Mouse (Mus musculus): ENCODE measurements around the gene Dhdds.
A peak's percentile ranks its signal among the peaks of the same experiment; 100 is the strongest.

The Dhdds gene

GRCm38 (mm10) chr4:134000466-134001438, at the start of gene Dhdds:
Gene Dhdds (minus strand): TSS chr4:134000918.
- DNase-seq, result peak; percentile 97

- no peak for DNase-seq
These were observed 46.9 kb upstream of the Dhdds start for GRCm38 (mm10) chr4:134047648-134048047.

- DNase-seq, result no peak
These were observed 42.3 kb upstream of the Dhdds start for GRCm38 (mm10) chr4:134043041-134043440.

DNA sequence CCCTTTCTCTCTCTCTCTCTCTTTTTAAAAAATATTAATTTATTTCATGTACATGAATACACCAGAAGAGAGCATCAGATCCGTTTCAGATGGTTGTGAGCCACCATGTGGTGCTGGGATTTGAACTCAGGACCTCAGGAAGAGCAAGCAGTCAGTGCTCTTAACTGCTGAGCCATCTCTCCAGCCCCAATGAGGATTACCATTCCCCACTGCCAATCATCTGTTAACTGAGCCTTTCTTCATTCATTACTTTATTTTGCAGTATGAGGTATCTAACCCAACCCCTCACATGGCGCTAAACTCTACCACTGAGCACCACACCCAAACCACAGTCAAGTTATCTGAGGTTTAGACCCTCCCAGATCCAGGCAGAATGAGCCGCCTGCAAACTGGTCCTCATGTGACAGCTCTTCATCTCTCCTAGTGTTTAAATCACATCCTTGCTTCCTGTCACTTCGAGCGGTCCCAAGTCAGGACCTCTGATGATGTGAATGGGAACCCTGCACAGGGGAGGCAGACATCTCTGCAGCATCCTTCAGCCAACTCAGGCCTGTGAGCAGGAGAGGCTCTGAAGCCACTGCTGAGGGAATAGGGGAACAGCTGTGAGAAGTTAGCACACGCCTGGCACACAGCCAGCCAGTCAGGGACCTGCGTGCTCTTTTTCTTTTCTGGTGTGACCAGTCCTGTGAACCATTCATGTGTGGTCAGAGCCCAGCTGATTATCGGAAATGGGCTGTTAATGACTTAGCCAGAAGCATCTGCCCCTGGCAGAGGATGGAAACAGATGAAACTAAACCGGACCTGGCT, 40.8 kb upstream of the Dhdds start:
- no peak for DNase-seq

DNA sequence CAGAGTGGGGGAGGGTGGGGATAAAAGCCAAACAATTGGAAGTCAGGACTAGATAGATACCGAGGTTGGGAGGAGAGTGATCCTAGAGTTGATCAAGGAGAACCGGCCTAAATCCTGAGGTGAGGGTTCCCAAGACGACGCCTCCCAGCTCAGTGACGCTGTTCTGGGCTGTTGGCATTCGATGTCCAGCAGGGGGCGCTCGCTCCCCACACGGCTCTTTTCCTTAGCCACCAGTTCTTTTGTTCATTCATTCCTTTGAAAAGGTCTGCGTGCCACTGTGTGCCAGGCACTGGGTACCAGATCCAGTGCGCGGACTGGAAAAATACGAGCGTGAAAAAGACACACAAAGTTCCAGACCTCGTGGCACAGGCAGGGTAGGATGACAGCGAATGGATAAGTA, 35.2 kb upstream of the Dhdds start:
- DNase-seq, result peak; percentile 72

DNA sequence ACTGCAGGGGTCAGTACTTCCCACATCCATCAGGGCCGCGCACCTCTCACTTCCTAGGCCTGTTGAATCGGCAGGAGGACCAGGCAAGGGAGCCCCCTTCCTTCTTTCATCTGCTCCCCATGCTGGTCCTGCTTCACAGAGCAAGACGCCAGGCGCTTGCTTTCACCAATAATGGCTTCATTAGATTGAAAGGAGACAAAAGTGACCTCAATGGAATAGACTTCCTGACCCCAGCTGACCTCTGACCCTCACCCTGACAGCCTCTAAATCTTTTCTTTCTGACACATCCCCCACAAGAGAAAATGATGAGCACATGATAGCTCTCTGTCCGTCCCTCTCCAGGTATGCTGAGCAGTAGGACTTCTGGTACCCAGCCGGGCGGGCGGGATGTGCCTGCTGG, 25.1 kb upstream of the Dhdds start:
- DNase-seq, result no peak

GRCm38 (mm10) chr4:134020621-134021020, 19.9 kb upstream of the Dhdds start:
- no peak for DNase-seq

- DNase-seq, result peak; percentile 80
These were observed 19.1 kb upstream of the Dhdds start for GRCm38 (mm10) chr4:134019641-134020351.

DNA sequence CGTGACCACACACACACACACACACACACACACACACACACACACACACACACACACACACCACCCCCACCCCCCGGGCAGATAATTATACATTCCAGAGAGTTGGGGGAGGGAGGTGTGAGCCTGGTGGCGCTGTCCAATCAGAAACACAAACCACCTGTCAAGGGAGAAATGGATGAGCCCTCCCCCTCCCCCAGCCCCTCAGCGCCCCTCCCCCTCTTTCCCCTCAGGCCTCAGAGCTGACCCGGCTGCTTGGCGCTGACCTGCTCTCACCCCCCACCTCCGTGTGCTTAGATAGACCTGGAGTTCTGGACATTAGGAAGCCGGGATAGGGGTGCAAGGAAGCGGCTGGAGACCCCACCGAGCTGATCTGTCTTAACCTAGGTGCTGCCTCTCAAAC, 18.5 kb upstream of the Dhdds start:
- DNase-seq, result no peak

- DNase-seq, result no peak
These were observed 18.0 kb upstream of the Dhdds start, which contains the start of gene Lin28a for GRCm38 (mm10) chr4:134018779-134019145. Gene Lin28a (minus strand): TSS chr4:134018841.

DNA sequence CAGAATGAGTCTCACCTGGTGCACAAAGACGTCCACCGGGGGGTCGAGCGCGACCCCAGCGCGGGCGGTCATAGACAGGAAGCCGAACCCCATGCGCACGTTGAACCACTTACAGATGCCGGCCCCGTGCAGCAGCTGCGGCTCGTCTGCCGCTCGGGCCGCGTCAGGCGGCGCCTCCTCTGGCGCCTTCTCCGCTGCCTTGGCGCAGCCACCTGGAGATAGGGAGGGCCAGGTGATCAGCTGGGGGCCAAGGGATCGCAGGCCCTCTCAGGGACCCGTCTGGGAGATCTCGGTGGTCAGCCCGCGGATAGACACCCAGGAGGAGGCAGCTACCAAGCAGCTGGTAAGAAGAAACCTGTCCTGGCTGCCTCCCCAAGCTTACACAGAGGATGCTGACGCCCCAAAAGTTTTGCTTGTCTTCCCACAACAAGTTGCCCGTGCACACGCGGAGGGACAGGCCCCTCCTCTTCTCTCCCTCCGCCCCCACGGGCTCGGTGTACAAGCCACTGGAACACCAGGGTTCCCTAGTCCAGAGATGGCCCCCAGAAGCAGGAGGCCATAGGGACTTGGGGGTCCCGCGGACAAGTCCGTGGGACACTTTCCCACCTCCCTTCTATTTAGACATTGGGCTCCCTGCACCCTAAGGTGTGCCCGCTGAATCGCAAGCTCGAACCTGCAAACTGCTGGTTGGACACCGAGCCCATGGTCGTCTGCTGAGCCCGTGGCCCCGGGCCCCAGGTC, 17.5 kb upstream of the Dhdds start:
- no peak for DNase-seq

DNA sequence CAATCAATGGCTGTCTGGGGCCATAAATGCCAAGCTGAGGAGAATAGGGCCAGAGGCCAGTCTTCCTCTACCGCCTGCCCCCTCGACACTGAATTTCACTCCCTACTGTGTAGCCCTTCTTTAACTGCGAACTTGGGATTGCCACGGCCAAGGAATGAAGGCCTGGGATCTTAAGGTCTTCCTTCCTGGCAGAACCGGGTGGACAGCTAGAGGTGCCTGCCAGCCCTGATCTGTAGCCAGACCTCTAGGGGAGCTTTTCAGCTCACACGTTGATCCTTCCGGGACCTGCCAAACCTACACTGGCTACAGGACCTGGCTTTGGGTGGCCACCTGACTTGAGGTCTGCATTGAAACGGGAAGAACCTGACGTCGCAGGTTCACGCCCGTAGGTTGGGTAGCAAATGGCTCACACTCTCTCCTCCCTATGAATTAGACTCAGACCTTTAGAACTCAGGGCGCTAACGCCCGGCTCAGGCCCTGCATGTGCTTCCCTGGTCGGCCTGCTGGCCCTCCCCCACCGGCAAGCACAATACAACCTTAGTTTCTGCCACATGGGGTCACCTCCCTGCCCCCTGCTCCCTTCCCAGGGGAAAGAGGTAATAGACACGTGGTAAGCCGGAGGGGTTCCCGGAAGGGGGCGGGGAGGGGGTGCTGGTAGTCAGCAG, 16.6 kb upstream of the Dhdds start:
- no peak for DNase-seq

DNA sequence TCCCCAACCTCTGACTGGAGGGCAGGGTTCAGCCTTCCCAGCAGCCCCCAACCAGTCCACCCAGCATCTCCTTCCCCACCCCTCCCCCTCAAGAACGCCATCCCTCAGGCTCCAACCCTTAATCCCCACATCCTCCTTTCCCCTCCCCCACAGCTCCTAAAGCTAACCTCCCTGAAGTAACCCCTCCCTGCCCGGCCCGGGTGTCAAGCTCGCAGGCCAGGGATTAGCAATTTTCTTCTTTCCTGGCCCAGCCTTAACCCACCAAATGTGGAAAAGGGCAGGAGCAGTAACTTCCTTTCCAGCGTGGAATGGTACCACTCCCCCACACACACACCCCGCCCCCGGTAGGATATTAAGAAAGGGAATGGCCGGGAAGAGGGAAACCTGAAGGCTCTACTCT, 16.0 kb upstream of the Dhdds start:
- no peak for DNase-seq

DNA sequence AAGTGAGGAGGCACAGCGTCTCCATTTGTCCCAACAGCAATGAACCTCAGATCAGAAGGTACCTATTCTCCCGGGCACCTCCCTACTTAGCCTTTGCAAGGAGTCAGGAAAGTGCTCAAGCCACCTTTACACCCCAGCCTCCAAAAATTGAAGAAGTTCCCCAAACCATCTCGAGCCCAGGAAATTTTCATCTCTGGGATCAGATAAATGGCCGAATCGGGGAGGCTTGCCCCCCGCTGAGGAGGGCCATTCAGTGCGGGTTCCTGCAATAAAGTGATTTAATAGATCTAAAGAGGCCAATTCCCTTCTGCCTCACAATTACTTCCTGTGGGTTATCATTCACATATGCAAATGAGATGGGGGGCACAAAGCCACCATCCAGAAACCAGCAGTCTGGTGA, 15.5 kb upstream of the Dhdds start:
- no peak for DNase-seq

- DNase-seq, result no peak
These were observed 12.3 kb upstream of the Dhdds start for GRCm38 (mm10) chr4:134012858-134013528.

- DNase-seq, result no peak
These were observed 11.0 kb upstream of the Dhdds start for GRCm38 (mm10) chr4:134011450-134012414.

DNA sequence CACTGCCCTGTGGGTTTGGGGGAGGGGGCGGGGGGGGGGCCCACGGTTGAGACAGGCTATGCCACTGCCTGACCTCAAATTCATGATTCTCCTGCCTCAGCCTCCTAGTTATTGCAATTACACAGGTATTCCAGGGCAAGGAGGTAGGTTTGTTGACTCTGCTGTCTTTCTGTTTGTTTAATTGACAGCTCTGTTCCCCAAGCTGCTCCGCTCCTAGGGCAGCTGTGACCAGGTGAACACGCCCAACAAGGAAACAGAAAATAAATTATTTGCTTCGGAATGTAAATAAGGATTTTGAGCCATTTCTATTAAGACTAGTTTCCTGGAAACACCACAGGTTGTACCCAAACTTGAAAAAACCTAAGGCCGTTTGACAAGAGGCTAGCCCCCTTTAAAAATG, 9.0 kb upstream of the Dhdds start:
- DNase-seq, result no peak

DNA sequence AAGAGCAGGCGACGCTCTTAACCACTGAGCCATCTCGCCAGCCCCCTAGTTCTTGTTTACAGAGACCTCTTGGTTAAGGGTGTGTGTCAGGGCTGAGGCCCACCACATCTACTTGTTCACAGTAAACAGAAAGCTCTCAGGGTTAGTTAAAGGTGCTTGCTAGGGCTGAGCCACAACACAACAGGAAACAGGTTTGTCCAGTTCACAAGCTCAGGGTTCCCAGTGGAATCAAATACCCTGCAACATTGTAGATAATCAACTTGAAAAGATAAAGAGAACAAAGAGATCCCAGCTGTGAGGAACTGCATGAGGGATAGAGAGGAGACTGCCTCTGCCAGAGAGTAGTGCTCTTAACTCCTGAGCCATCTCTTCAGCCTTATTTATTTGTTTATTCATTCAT, 6.1 kb upstream of the Dhdds start:
- no peak for DNase-seq

DNA sequence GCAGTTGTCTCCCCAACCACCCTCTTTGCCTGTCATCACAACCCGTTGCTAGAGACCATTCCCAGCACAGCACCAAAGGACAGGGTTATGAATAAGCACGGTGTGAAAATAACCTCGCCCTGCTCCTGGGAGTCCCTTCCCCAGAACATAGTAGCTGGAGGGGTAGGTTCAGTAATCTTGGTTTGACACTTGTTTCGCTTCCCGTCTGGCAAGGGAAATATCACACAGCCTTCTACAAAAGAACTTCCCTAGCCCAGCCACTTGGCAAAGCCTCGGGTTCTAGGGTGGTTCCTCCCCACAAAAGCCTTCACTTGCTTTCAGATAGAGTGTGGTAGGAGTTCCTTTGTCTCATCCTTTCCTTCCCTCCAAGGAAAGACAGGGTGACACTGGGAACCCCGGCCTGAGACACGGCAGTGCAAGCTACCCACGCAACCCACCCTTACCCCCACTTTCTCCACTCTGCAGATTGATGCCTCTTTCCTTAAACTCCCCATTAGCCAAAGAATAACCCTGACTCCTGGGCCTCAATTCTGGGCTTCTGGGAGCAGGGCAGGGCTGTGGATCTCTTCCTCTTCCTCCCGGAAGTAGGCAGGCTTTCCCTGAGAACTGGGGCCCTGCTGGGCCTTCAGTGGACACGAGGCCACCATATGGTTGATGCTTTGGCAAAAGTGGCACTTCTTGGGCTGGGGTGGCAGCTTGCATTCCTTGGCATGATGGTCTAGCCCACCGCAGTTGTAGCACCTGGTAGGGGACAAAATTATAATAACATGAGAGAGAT, 5.1 kb upstream of the Dhdds start:
- DNase-seq, result no peak
